Mouse (Mus musculus): Measurements from ENCODE around the gene Ube2c. TPM values are rescaled to one million over a fixed set of nuclear protein-coding genes. Genes with fewer than 3 reads are reported as not detected.

The Ube2c gene
- total RNA-seq, 2 experiments from 2014 or later = 1.2 TPM; not detected in 1

- no peak for DNase-seq (ENCODE audit: extremely low spot score in 1 of 2, low spot score in 1 of 2)
These were observed 8.2 kb upstream of the Ube2c start for GRCm38 (mm10) chr2:164761502-164761901.

- no peak for DNase-seq (ENCODE audit: extremely low spot score in 1 of 2, low spot score in 1 of 2)
These were observed 7.7 kb upstream of the Ube2c start for GRCm38 (mm10) chr2:164761971-164762370.

DNA sequence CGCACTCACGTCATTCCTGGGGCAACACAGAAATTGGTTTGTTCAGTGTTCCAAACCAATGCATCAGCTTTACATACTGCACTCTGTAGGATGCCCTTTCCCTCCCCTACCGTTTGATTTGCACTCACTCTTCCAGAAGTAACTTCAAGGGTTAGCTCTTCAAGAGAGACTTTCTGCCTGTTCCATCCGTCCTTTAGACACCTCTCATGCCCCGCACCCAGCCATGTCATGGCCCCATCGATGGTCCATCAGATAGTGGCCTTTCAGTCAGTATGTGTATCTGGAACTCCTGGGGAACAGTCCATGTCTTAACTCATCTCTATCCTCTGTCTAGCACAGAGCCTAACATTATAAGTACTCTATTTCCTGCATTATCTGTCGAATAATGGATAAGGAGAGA is 7.1 kb upstream of the Ube2c start:
- no peak for DNase-seq (ENCODE audit: extremely low spot score in 1 of 2, low spot score in 1 of 2)

- no peak for DNase-seq (ENCODE audit: extremely low spot score in 1 of 2, low spot score in 1 of 2)
These were observed 3.9 kb upstream of the Ube2c start for GRCm38 (mm10) chr2:164765841-164766240.

- no peak for DNase-seq (ENCODE audit: extremely low spot score in 1 of 2, low spot score in 1 of 2)
These were observed 1.7 kb upstream of the Ube2c start for GRCm38 (mm10) chr2:164767812-164768540.

GRCm38 (mm10) chr2:164770279-164770678 is 581 bp downstream of the Ube2c start:
- DNase-seq (ENCODE audit: extremely low spot score in 1 of 2, low spot score in 1 of 2) = no peak

DNA sequence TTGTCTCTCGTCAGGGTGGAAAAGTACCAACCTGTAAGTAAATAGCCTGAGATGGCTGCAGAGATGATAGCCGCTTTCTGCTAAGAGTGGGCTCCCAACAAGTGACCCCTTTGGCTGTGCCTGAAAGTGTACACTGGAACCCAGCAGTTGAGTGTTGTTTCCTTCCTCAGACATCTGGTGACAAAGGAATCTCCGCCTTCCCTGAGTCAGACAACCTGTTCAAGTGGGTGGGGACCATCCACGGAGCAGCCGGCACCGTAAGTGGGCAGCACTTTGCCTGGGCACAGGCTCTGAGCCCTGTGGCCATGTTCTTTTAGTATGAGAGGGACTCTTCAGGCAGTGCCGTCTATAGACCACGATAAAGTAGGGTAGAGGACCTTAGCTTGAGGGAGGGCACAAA is 1.4 kb downstream of the Ube2c start:
- DNase-seq (ENCODE audit: extremely low spot score in 1 of 2, low spot score in 1 of 2) = no peak

GRCm38 (mm10) chr2:164773229-164773988 is 3.7 kb downstream of the Ube2c start:
- DNase-seq (ENCODE audit: extremely low spot score in 1 of 2, low spot score in 1 of 2) = no peak

- DNase-seq (ENCODE audit: extremely low spot score in 1 of 2, low spot score in 1 of 2) = no peak
These were observed 4.3 kb downstream of the Ube2c start for GRCm38 (mm10) chr2:164773989-164774364.

- DNase-seq (ENCODE audit: extremely low spot score in 1 of 2, low spot score in 1 of 2) = no peak
These were observed 6.4 kb downstream of the Ube2c start for GRCm38 (mm10) chr2:164776130-164776529.

- DNase-seq (ENCODE audit: extremely low spot score in 1 of 2, low spot score in 1 of 2) = no peak
These were observed 7.1 kb downstream of the Ube2c start for GRCm38 (mm10) chr2:164776801-164777200.

- DNase-seq (ENCODE audit: extremely low spot score in 1 of 2, low spot score in 1 of 2) = no peak
These were observed 7.7 kb downstream of the Ube2c start for GRCm38 (mm10) chr2:164777246-164778014.

DNA sequence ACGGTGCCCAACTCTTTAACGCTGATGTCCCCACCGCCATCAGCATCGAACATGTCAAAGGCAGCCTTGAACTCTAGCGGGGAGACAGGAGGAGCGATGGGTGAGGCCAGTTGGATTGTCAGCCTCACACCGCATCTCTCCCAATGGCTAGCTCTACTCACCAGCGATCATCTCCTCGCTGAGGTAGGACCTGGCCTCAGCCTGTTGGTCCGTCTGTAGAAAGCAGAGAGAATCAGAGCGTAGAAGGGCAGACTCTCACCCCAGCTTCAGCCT is 8.3 kb downstream of the Ube2c start:
- DNase-seq (ENCODE audit: extremely low spot score in 1 of 2, low spot score in 1 of 2) = no peak

DNA sequence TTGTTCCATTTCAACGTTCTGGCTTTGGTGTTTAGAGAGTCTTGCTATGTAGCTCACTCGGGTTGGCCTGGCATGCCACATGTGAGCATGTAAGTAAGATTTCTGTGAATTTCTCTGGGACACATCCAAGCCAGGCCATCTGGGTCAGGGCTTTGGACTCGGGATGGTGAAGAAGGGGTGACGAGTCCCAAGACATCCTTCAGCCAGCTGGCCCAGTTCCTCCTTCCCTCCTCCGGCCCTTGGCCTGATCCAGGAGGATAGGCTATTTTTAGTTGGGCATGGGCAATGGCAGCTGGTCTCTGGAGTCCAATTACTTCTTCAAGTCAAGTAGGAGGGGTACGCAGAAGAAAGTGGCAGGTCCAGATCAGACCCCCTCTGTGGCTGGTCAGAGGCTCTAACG is 9.1 kb downstream of the Ube2c start:
- no peak for DNase-seq (ENCODE audit: extremely low spot score in 1 of 2, low spot score in 1 of 2)

- DNase-seq (ENCODE audit: extremely low spot score in 1 of 2, low spot score in 1 of 2) = no peak
These were observed 9.9 kb downstream of the Ube2c start, which contains the start of gene Tnnc2 for GRCm38 (mm10) chr2:164779481-164780086. Tnnc2 (minus strand) TSS chr2:164779967.

GRCm38 (mm10) chr2:164781876-164782275 is 12.2 kb downstream of the Ube2c start:
- DNase-seq (ENCODE audit: extremely low spot score in 1 of 2, low spot score in 1 of 2) = no peak

- no peak for DNase-seq (ENCODE audit: extremely low spot score in 1 of 2, low spot score in 1 of 2)
These were observed 14.4 kb downstream of the Ube2c start for GRCm38 (mm10) chr2:164783926-164784581.

GRCm38 (mm10) chr2:164784869-164785420 is 15.2 kb downstream of the Ube2c start:
- DNase-seq (ENCODE audit: extremely low spot score in 1 of 2, low spot score in 1 of 2) = no peak

DNA sequence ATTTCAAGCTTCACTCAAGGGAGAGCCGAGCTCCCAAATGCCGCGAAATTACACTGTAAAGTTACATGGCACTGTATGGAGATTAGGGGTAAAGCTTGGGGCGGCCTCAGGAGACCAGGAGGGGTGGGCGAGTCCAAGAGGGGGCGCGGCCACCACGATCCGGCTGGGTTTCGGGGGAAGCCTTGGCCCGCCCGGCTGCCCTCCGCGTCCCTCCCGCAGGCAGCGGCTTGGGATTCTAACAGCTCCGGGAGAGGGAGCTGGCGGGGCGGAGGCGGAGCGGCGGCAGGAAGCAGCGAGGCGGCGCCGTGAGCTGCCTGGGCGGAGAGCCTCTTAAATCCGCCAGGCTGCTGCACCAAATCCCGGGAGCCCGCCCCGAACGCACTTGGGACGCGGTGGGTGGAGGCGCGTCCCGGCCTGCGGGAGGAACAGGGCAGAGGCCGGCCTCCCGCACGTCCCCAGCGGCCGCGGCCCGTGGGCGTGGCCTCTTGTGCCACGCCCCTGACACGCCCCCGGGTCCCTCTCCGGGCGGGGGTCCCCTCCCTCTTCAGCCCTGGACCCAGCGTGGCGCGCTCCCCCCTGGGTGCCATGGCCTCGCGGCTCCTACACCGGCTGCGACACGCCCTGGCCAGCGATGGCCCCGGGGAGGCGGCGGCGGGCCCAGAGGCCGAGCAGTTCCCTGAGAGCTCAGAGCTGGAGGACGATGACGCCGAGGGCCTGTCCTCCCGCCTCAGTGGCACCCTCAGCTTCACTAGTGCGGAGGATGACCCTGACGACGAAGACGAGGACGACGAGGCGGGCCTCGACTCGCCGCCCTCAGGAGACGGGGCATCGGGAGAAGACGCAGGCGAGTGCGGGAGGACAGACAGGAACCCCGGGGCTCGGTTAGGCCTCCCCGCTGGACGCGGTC is 16.0 kb downstream of the Ube2c start, which contains the start of gene Snx21:
Snx21 (plus strand) TSS at position 343 of the 907 bp plus-strand sequence.
- DNase-seq (ENCODE audit: extremely low spot score in 1 of 2, low spot score in 1 of 2) = peak; percentile 64 to 85

Measured in layer of hippocampus, postnatal 25 days (tissue).